Mouse (Mus musculus): ENCODE measurements at regions not wholly inside any gene's neighbourhood (a gene's known extent, or its start where the extent isn't known, plus 50 kb on each side); places are given as distances from the start of the nearest gene placed in this dataset.

- no peak overlapping the region for H3K27ac ChIP-seq
- no peak for DNase-seq (ENCODE audit: low spot score in 2 of 2)
- H3K4me3 ChIP-seq: no peak overlapping the region
- no peak for TF ChIP-seq CTCF (conservative IDR thresholded peaks at IDR 0.05)
These were observed 155.8 kb upstream of the Mast4 start for GRCm38 (mm10) chr13:103490049-103490448.

DNA sequence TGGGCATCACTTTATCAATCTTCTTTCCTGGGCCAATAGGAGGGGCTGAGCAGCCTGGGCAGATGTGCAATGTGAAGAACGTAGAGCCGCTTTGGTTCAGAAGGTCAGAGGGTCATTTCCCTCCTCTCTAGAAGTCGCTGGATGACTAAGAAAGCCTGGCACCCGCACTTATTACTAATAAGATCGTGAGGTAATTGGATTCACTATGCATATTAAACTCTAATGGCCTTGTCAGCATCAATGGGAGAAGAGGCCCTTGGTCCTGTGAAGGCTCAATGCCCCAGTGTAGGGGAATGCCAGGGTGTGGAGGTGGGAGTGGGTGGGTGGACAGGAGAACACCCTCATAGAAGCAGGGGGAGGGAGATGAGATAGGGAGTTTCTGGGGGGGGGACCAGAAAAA, 149.8 kb upstream of the Mast4 start:
- DNase-seq (ENCODE audit: low spot score in 2 of 2): no peak
- no peak overlapping the region for H3K4me3 ChIP-seq
- no peak for TF ChIP-seq CTCF (conservative IDR thresholded peaks at IDR 0.05)
- H3K27ac ChIP-seq: no peak overlapping the region

GRCm38 (mm10) chr13:103483392-103483791, 149.1 kb upstream of the Mast4 start:
- no peak overlapping the region for H3K4me3 ChIP-seq
- H3K27ac ChIP-seq: no peak overlapping the region
- TF ChIP-seq CTCF (conservative IDR thresholded peaks at IDR 0.05): no peak
- no peak for DNase-seq (ENCODE audit: low spot score in 2 of 2)

DNA sequence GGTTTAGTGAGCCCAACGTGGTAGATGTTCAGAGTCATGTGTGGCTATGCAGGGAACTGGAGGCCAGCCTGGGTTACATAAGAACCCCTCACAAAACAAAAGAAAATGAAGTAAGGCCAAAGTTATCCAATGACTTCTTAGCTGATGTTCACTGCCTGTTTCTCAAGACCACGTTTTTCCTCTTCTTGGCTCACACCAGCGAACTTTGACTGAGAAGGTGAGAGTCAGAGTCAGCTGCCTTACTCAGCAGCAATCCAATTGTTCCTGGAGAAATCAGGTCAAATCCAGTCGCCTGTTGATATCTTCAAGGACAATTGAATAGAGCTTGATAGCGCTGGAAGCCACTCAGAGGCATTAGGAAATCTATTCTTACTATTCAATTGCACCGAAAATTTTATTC, 142.0 kb upstream of the Mast4 start:
- H3K4me3 ChIP-seq: no peak overlapping the region
- no peak for TF ChIP-seq CTCF (conservative IDR thresholded peaks at IDR 0.05)
- H3K27ac ChIP-seq: no peak overlapping the region
- DNase-seq (ENCODE audit: low spot score in 2 of 2): no peak

- DNase-seq (ENCODE audit: low spot score in 2 of 2): no peak
- Histone ChIP-seq H3K27ac (no peak overlapping the region), H3K4me3 (no peak overlapping the region)
- TF ChIP-seq CTCF (conservative IDR thresholded peaks at IDR 0.05): no peak
These were observed 137.9 kb upstream of the Mast4 start for GRCm38 (mm10) chr13:103472216-103472615.

DNA sequence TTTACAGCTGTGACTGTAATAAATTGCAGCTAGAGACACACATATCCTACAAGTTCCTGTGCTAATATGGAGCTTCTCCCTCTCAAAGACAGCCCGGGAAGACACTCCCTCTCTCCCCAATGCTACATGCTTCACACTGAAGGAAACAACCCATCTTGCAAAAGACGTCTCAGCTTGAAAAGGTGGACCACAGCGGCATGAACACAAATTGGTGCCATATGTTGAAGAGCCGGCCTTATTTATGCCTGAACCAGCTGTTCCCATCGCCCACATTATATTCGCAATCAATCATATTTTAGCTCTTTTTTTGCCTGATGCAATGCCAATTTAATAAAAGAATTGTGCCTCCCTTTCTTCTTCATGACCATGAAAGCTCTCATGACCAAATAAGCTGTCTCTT, 135.8 kb upstream of the Mast4 start:
- no peak for DNase-seq (ENCODE audit: low spot score in 2 of 2)
- no peak overlapping the region for H3K4me3 ChIP-seq
- H3K27ac ChIP-seq: no peak overlapping the region
- TF ChIP-seq CTCF (conservative IDR thresholded peaks at IDR 0.05): no peak

- no peak overlapping the region for H3K4me3 ChIP-seq
- no peak for TF ChIP-seq CTCF (conservative IDR thresholded peaks at IDR 0.05)
These were observed 126.2 kb upstream of the Mast4 start for GRCm38 (mm10) chr13:103460499-103460898.

GRCm38 (mm10) chr13:103459486-103460147, 125.3 kb upstream of the Mast4 start:
- no peak overlapping the region for H3K27ac ChIP-seq
- no peak for TF ChIP-seq CTCF (conservative IDR thresholded peaks at IDR 0.05)
- H3K4me3 ChIP-seq: no peak overlapping the region
- no peak for DNase-seq (ENCODE audit: low spot score in 2 of 2)

More at GRCm38 (mm10) chr13:103460499-103460898, 126.2 kb upstream of the Mast4 start:
- DNase-seq (ENCODE audit: low spot score in 2 of 2): no peak
- H3K27ac ChIP-seq: no peak overlapping the region

- no peak for TF ChIP-seq CTCF (conservative IDR thresholded peaks at IDR 0.05)
- no peak overlapping the region for H3K27ac ChIP-seq
- DNase-seq (ENCODE audit: low spot score in 2 of 2): no peak
- H3K4me3 ChIP-seq: no peak overlapping the region
These were observed 118.5 kb upstream of the Mast4 start for GRCm38 (mm10) chr13:103452837-103453236.

DNA sequence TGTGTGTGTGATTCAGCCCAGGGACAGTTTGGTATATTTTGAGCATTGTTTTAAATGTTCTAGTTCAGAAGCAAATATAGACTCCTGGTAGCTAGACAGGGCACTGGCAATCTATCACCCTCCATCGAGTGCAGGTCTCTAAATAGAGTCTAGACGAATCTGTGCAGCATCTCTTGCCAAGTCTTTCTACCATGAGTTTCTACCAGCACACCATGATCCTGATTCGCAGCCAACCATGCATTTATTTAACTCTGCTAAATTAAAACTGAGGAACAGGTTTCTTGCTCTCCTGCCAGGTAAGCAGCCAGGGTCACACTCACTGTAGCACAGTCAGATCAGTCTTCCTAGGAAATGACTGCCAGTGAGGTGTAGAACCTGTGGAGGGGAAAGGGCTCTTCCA, 96.3 kb upstream of the Mast4 start:
- DNase-seq (ENCODE audit: low spot score in 2 of 2): peak; percentile 46 to 63
- no peak for TF ChIP-seq CTCF (conservative IDR thresholded peaks at IDR 0.05)
- Histone ChIP-seq H3K27ac (peak overlapping the region; percentile 39; the same call in 1 of the 2 replicates), H3K4me3 (no peak overlapping the region)

- H3K4me3 ChIP-seq: no peak overlapping the region
- TF ChIP-seq CTCF (conservative IDR thresholded peaks at IDR 0.05): no peak
- no peak for DNase-seq (ENCODE audit: low spot score in 2 of 2)
- H3K27ac ChIP-seq: no peak overlapping the region
These were observed 89.7 kb upstream of the Mast4 start for GRCm38 (mm10) chr13:103424011-103424410.

DNA sequence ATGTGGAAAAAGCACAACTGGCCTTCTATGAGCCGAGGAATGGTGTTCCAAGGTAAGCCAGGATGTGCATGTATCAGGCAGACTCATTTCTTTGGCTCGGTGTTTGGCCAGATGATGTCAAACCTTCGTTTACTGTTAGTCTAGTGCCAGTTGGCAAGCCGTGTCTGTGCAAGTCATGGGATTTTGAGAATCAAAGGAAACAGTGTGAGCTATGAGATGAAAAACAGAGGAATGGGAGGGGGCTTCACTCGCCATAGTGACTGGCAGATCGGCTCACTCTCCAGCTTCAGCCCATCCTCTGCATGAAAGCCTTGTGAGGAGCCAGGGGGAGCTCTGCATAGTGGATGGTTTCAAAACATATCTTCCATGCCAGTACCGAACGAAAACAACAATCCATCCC, 89.1 kb upstream of the Mast4 start:
- no peak overlapping the region for H3K27ac ChIP-seq
- TF ChIP-seq CTCF (conservative IDR thresholded peaks at IDR 0.05): no peak
- DNase-seq (ENCODE audit: low spot score in 2 of 2): peak in 1 of 2 experiments; percentile 12
- H3K4me3 ChIP-seq: no peak overlapping the region

- Histone ChIP-seq H3K27ac (no peak overlapping the region), H3K4me3 (no peak overlapping the region)
- DNase-seq (ENCODE audit: low spot score in 2 of 2): no peak
- no peak for TF ChIP-seq CTCF (conservative IDR thresholded peaks at IDR 0.05)
These were observed 88.7 kb upstream of the Mast4 start for GRCm38 (mm10) chr13:103422997-103423396.

GRCm38 (mm10) chr13:103419146-103419545, 84.8 kb upstream of the Mast4 start:
- Histone ChIP-seq H3K4me3 (no peak overlapping the region), H3K27ac (no peak overlapping the region)
- no peak for DNase-seq (ENCODE audit: low spot score in 2 of 2)
- TF ChIP-seq CTCF (conservative IDR thresholded peaks at IDR 0.05): no peak
